Mouse (Mus musculus): Measurements from ENCODE around the gene Hivep3.

Gene Hivep3

GRCm38 (mm10) chr4:120152648-120153047 lies 419.1 kb downstream of the Hivep3 start:
- DNase-seq (ENCODE audit: low spot score) = no peak

DNA sequence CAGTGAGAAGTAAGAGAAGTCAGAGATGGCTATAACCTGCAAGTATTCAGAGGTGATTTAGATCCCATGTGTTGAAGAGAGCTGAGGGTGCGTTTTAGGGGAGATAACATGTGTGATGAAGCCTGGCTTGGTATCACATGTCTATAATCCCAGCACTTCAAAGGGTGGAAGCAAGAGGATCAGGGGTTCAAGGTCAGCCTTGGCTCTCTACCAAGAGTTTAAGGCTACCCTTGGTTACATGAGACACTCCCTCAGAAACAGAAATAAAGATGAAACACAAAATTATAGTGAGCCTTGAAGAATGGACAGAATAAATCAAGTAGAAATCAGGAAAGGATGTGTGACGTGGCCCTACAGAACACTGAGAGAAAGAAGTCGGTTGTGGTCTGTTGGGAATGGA lies 420.2 kb downstream of the Hivep3 start:
- no peak for DNase-seq (ENCODE audit: low spot score)

DNA sequence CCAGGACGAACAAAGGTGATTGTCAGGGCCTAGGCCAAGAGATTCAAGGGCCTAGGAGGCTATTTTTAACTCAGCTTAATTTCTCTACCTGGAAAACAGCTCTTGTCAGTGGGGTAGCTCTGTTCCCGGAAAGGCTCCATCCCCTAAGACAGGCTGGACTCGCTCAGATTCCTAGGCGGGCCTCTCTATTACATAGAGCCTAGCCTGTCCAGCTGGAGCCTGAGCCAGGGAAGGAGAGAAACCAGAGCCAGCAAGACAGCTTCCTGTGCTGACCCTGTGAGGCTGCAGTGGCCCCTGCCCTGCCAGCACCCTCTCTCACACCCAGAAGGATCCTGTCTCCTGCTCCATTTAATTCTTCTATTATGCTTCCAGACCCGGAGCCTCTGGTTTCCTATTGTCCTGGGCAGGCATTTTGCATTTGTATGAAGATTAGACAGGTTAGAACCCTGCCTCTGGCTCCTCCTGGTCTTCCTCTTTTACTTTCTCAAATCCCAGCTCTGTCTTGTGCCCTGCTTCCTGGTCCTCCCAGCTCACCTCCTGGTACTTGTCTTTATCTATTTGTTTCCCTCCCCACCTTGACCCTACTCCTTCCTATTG lies 425.2 kb downstream of the Hivep3 start:
- DNase-seq (ENCODE audit: low spot score) = no peak

DNA sequence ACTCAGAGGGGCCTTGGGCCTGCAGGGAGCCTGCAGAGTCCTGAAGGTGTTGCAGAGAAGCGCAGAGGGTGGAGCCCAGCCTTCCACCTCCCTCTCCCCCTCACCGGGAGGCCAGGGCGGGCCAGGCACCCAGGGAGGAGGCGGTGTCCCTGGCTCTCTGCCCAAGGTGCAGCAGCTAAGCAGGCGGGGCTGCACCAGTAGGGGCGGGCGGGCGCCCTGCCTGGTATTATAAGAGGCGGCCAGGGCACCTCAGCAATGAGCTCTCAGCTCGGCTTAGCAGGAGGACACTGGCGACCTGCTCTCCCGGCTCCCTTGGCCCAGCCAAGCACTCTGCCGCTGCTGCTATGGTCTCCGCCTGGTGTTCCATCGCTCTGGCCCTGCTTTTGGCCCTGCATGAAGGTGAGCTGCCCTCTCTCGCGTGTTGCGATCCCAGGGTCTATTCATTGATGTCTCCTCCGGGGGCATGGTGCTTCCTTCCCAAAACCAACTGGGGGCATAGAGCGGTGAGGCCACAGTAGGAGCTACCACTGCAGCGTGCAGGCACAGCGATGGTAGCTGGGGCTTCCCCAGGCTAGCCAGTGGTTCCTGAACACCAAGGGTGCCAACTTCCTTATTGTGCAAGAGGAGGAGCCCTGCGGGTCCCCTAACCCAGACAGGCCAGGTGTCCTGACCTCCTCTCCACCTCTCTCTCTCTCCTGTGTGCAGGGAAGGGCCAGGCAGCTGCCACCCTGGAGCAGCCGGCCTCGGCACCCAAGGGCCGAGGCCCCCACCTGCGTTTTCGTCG lies 427.8 kb downstream of the Hivep3 start, which contains the start of gene Edn2:
TSS of gene Edn2 (plus strand) at position 41 of the 784 bp plus-strand sequence.
- peak; percentile 60 for DNase-seq (ENCODE audit: low spot score)

DNA sequence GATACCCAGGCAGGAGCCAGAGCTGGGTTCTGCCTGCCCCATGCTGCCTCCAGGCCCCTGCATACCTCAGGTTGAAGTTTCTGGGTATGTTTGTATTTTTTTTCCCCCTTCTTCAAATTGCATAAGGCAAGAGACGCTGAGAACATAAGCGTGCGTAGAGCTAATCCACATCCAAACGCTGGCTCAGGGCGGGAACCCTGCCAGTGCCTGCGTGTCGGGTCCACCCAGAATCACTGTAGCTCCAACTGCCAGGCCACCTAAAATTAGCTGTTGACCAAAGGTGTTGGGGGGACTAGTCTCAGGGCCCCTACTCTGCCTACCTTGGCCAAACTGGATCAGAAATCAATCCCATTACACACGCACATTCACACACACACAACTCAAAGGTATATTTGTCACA lies 429.0 kb downstream of the Hivep3 start:
- no peak for DNase-seq (ENCODE audit: low spot score)

GRCm38 (mm10) chr4:120163242-120163641 lies 429.7 kb downstream of the Hivep3 start:
- DNase-seq (ENCODE audit: low spot score) = no peak

GRCm38 (mm10) chr4:120164316-120164715 lies 430.7 kb downstream of the Hivep3 start:
- DNase-seq (ENCODE audit: low spot score) = no peak

- DNase-seq (ENCODE audit: low spot score) = no peak
Observed at GRCm38 (mm10) chr4:120167778-120168177, 434.2 kb downstream of the Hivep3 start.

DNA sequence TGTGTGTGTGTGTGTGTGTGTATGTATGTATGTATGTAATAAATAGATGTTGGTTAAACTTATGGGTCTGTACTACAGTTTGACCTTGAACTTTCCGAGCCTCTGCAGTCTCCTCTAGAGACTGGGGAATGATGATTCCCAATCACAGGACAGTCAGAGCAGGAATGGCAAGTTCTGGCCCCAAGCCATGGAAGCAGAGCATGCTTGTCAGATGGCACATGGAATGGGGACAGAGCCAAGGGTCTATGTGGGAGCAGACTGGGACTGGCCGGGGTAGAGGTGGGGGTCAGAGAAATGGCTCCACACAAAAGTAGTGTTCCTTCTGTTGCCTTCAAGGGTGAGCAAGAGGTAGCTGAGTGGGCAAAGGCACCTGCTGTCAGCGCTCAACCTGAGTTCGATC lies 434.8 kb downstream of the Hivep3 start:
- DNase-seq (ENCODE audit: low spot score) = no peak

DNA sequence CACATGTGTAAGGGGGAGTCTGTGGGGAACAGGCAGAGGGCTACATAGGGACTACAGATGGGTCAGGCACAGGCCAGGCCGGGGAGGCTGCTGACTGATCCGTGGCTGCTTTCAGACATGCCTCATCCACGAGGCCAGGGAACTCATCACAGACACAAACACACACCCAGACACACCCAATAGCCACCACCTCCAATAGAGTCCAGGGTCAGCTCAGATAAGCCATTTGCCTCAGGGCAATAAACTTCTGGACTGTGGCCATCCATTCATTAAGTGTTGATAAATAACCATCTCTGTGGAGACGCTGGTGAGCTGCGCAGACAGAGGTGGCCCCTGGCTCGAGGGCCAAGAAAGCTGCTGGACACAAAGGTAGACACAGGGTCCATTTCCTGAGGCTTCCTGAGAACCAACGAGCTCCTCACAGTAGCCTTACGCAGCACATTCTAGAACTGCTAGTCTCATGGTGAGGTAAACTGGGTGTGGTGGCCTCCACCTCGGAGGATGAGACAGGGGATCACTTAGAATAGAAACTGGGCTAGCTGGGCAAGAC lies 436.9 kb downstream of the Hivep3 start:
- no peak for DNase-seq (ENCODE audit: low spot score)

DNA sequence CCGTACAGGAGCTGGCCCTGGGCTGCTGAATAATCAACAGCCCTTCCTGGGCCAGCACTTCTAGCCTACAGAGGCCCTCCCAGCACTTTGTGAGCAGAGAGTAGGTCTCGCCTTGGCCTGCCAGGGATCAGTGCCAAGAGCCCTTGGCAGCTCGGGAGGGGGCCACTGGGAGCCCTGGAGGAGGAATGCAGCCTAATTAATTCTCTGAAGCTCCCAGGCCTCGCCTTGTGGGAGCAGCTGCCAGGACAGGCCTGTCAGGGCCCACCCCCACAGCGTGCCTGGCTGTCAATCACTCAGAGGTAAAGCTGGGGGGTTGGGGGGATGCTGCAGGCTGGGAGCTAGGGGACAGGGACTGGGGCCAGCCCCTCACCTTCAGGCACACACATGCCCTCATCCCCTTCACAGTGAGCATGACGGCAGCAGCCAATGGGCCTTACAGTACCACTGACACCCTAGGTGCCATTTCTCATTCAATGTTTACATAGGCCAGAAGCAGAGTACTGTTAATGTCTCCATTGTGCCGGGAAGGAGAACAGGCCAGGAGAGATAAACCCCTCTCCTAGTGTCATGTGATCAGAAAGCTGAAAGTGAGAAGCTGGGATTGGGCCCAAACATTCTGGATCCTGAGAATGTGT lies 438.6 kb downstream of the Hivep3 start:
- no peak for DNase-seq (ENCODE audit: low spot score)

- no peak for DNase-seq (ENCODE audit: low spot score)
Observed at GRCm38 (mm10) chr4:120179123-120179522, 445.5 kb downstream of the Hivep3 start.

- no peak for DNase-seq (ENCODE audit: low spot score)
Observed at GRCm38 (mm10) chr4:120180535-120180934, 447.0 kb downstream of the Hivep3 start.

- no peak for DNase-seq (ENCODE audit: low spot score)
Observed at GRCm38 (mm10) chr4:120184374-120184991, 450.9 kb downstream of the Hivep3 start.

GRCm38 (mm10) chr4:120186441-120186840 lies 452.9 kb downstream of the Hivep3 start:
- DNase-seq (ENCODE audit: low spot score) = no peak

DNA sequence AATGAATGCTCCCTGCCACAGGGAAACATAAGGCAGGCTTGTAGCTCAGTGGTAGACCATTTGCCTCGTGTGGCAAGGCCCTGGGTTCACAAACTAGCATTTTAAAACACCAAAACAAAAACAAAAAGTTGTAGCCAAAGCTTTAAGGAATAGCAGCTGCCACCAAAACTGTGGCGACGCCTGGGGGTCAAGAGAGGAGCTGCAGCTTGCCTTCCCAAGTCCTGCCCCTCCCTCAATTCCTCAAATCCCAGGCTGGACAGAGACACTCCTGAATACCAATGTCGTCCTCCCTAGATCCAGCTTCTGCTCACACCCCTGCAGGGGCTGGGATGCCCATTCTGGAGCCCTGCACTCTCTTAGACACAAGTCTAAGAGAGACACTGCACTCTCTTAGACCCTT lies 453.4 kb downstream of the Hivep3 start:
- DNase-seq (ENCODE audit: low spot score) = no peak
